Comparison of ENCODE assay signal across 8 mouse cellular contexts in genomic region chr10:52274001-52274909, GRCm38 (mm10). TPM values are rescaled to one million over a fixed set of nuclear protein-coding genes. Genes with fewer than 3 reads are reported as not detected.
DNase-seq lines count a peak whose midpoint lies in the region; ATAC-seq and TF ChIP-seq lines count a peak whose summit lies in the region.

No protein-coding gene starts in this region.

- no peak for TF ChIP-seq CTCF in liver, adult 2 months (IDR thresholded peaks at IDR 0.05; ENCODE audit: low read depth, low read length)

- H3K4me2 ChIP-seq in liver, embryonic 12.5 days = no peak overlapping the region
- no peak overlapping the region for H3K4me2 ChIP-seq in embryonic facial prominence, embryonic 14.5 days (ENCODE audit: low read depth, low read length)
- H3K4me2 ChIP-seq in midbrain, embryonic 14.5 days (ENCODE audit: low read length) = no peak overlapping the region
- H3K4me2 ChIP-seq in kidney, embryonic 14.5 days (replicated peaks; ENCODE audit: low read depth, low read length) = no peak overlapping the region

- H3K4me3 ChIP-seq in liver, adult 2 months (ENCODE audit: insufficient read depth, low read depth, low read length) = no peak overlapping the region
- H3K4me3 ChIP-seq in liver, embryonic 12.5 days = no peak overlapping the region
- no peak overlapping the region for H3K4me3 ChIP-seq in embryonic facial prominence, embryonic 14.5 days (ENCODE audit: low read depth, low read length)
- H3K4me3 ChIP-seq in midbrain, embryonic 14.5 days (replicated peaks; ENCODE audit: low read depth, low read length) = no peak overlapping the region
- H3K4me3 ChIP-seq in kidney, embryonic 14.5 days (ENCODE audit: low read length) = no peak overlapping the region

- H3K36me3 ChIP-seq in liver, adult 2 months (ENCODE audit: control insufficient read depth, insufficient read depth, low read length) = no peaks in the 10 kb centered on the region
- H3K36me3 ChIP-seq in liver, embryonic 12.5 days = no peaks in the 10 kb centered on the region
- H3K36me3 ChIP-seq in embryonic facial prominence, embryonic 14.5 days (ENCODE audit: control insufficient read depth, insufficient read depth, low read length) = no peaks in the 10 kb centered on the region
- no peaks in the 10 kb centered on the region for H3K36me3 ChIP-seq in midbrain, embryonic 14.5 days (ENCODE audit: control insufficient read depth, insufficient read depth, low read length)
- no peaks in the 10 kb centered on the region for H3K36me3 ChIP-seq in kidney, embryonic 14.5 days (ENCODE audit: control insufficient read depth, insufficient read depth, low read length)

- no peaks in the 10 kb centered on the region for H3K79me2 ChIP-seq in liver, adult 2 months (ENCODE audit: control insufficient read depth, insufficient read depth, low read length)

- peak overlapping the region; percentile 32; the same call in 1 of the 2 replicates for H3K27ac ChIP-seq in liver, adult 2 months (replicated peaks; ENCODE audit: insufficient read depth, low read depth, low read length)
- H3K27ac ChIP-seq in liver, embryonic 12.5 days = no peak overlapping the region
- no peak overlapping the region; the same call in 1 of the 2 replicates for H3K27ac ChIP-seq in embryonic facial prominence, embryonic 14.5 days (replicated peaks; ENCODE audit: low read depth, low read length)
- peak overlapping the region; percentile 49; the same call in 1 of the 2 replicates for H3K27ac ChIP-seq in midbrain, embryonic 14.5 days (replicated peaks; ENCODE audit: low read depth, low read length)
- no peak overlapping the region for H3K27ac ChIP-seq in kidney, embryonic 14.5 days (ENCODE audit: low read depth, low read length)

- H3K4me1 ChIP-seq in liver, adult 2 months (ENCODE audit: control insufficient read depth, insufficient read depth, low read length) = peaks cover 6% of the 10 kb centered on the region; the same call in 1 of the 2 replicates
- H3K4me1 ChIP-seq in liver, embryonic 12.5 days = peaks cover 34% of the 10 kb centered on the region
- H3K4me1 ChIP-seq in embryonic facial prominence, embryonic 14.5 days (ENCODE audit: control insufficient read depth, insufficient read depth, low read length) = peaks cover 8% of the 10 kb centered on the region; the same call in 1 of the 2 replicates
- peaks cover 8% of the 10 kb centered on the region for H3K4me1 ChIP-seq in midbrain, embryonic 14.5 days (ENCODE audit: control insufficient read depth, insufficient read depth, low read length)
- H3K4me1 ChIP-seq in kidney, embryonic 14.5 days (ENCODE audit: control insufficient read depth, insufficient read depth, low read length) = no peaks in the 10 kb centered on the region

- WGBS in liver, adult 2 months = 75% methylated on average over 8 of the region's 8 CpGs
- WGBS in liver, embryonic 12.5 days (ENCODE audit: insufficient replicate concordance) = 57% methylated on average over 8 of the region's 8 CpGs
- 34% methylated on average over 8 of the region's 8 CpGs for WGBS in embryonic facial prominence, embryonic 14.5 days
- 6% methylated on average over 8 of the region's 8 CpGs for WGBS in midbrain, embryonic 14.5 days
- 54% methylated on average over 8 of the region's 8 CpGs for WGBS in kidney, embryonic 14.5 days

- no peak overlapping the region for H3K9ac ChIP-seq in liver, adult 2 months (ENCODE audit: low read depth, low read length)
- H3K9ac ChIP-seq in liver, embryonic 12.5 days = no peak overlapping the region
- no peak overlapping the region for H3K9ac ChIP-seq in embryonic facial prominence, embryonic 14.5 days (ENCODE audit: low read depth, low read length)
- H3K9ac ChIP-seq in midbrain, embryonic 14.5 days (replicated peaks; ENCODE audit: low read length) = no peak overlapping the region
- no peak overlapping the region for H3K9ac ChIP-seq in kidney, embryonic 14.5 days (ENCODE audit: low read depth, low read length)

- TF ChIP-seq POLR2A in liver, adult 2 months (IDR thresholded peaks at IDR 0.05; ENCODE audit: extremely low read depth, insufficient read depth, low read length) = no peak

- H3K9me3 ChIP-seq in liver, embryonic 12.5 days (replicated peaks) = no peaks in the 10 kb centered on the region
- no peaks in the 10 kb centered on the region for H3K9me3 ChIP-seq in embryonic facial prominence, embryonic 14.5 days (ENCODE audit: control insufficient read depth, low read length)
- no peaks in the 10 kb centered on the region for H3K9me3 ChIP-seq in midbrain, embryonic 14.5 days (ENCODE audit: control insufficient read depth, low read length)
- H3K9me3 ChIP-seq in kidney, embryonic 14.5 days (ENCODE audit: control insufficient read depth, low read length) = no peaks in the 10 kb centered on the region

- H3K27me3 ChIP-seq in liver, adult 2 months (ENCODE audit: control insufficient read depth, insufficient read depth, low read length) = no peaks in the 10 kb centered on the region
- no peaks in the 10 kb centered on the region for H3K27me3 ChIP-seq in liver, embryonic 12.5 days (replicated peaks)
- no peaks in the 10 kb centered on the region for H3K27me3 ChIP-seq in embryonic facial prominence, embryonic 14.5 days (replicated peaks; ENCODE audit: control insufficient read depth, insufficient read depth, low read length)
- no peaks in the 10 kb centered on the region for H3K27me3 ChIP-seq in midbrain, embryonic 14.5 days (ENCODE audit: control insufficient read depth, insufficient read depth, low read length)
- H3K27me3 ChIP-seq in kidney, embryonic 14.5 days (ENCODE audit: control insufficient read depth, insufficient read depth, low read length) = no peaks in the 10 kb centered on the region

- peak; percentile 23 for DNase-seq in embryo, embryonic 10 days (ENCODE audit: low spot score)
- no peak for DNase-seq in embryo, embryonic 9.5 days (ENCODE audit: extremely low spot score)
- DNase-seq in liver, adult 2 months (ENCODE audit: extremely low read depth, low read depth, low spot score) = no peak
- DNase-seq in embryonic facial prominence, embryonic 14.5 days (ENCODE audit: low spot score) = peak; percentile 41
- DNase-seq in midbrain, embryonic 14.5 days = peak; percentile 64
- no peak for DNase-seq in adrenal gland, postnatal 4 days (ENCODE audit: low spot score in 2 of 2)

- no peak for ATAC-seq in liver, embryonic 12.5 days
- ATAC-seq in embryonic facial prominence, embryonic 14.5 days (ENCODE audit: low read depth) = peak; percentile 55; the same call in 1 of the 2 replicates
- peak; percentile 34; the same call in 1 of the 2 replicates for ATAC-seq in midbrain, embryonic 14.5 days (ENCODE audit: low FRiP score, low TSS enrichment)
- ATAC-seq in kidney, embryonic 14.5 days (ENCODE audit: low FRiP score, low TSS enrichment) = no peak

RNA-seq across cellular contexts. Expression of gene Dcbld1, which starts 40.8 kb away (rescaled TPM):
- 3.1 and 3.5 TPM in 2 replicates for total RNA-seq in liver, adult 2 months (2014; rRNA removed)
- polyA plus RNA-seq in liver, adult 2 months (2012; rRNA removed) = 2.0 and 2.3 TPM in 2 replicates
- polyA plus RNA-seq in liver, embryonic 12.5 days (2016; fragmentation: Nextera tagmentation; extraction: Ambion mirVana) = 7.5 and 8.7 TPM in 2 replicates
- polyA plus RNA-seq in embryonic facial prominence, embryonic 14.5 days (2014; fragmentation: Nextera tagmentation; extraction: Ambion mirVana) = 12.8 and 13.6 TPM in 2 replicates
- 13.2 and 15.8 TPM in 2 replicates for polyA plus RNA-seq in midbrain, embryonic 14.5 days (2014; fragmentation: Nextera tagmentation; extraction: Ambion mirVana)
- total RNA-seq in adrenal gland, postnatal 4 days (2021) = 10 to 100 TPM in 1 of 2 experiments, 1 to 10 TPM in 1; 8.8 to 10.6 TPM
- polyA plus RNA-seq in kidney, embryonic 14.5 days (2014; fragmentation: Nextera tagmentation; extraction: Ambion mirVana) = 18.9 and 26.5 TPM in 2 replicates

Comparison
In these comparisons a context has a peak if more than half of its experiments do, and no peak if none do; other contexts are left out.
1. DNase-seq: peak in embryo, embryonic 10 days (single experiment), embryonic facial prominence, embryonic 14.5 days (single experiment) and midbrain, embryonic 14.5 days (single experiment); none in embryo, embryonic 9.5 days (single experiment), liver, adult 2 months (single experiment) and adrenal gland, postnatal 4 days (0 of 2).
2. H3K27ac ChIP-seq: peak in liver, adult 2 months (single experiment) and midbrain, embryonic 14.5 days (single experiment); none in liver, embryonic 12.5 days (single experiment), embryonic facial prominence, embryonic 14.5 days (single experiment) and kidney, embryonic 14.5 days (single experiment).
3. ATAC-seq: peak in embryonic facial prominence, embryonic 14.5 days (single experiment) and midbrain, embryonic 14.5 days (single experiment); none in liver, embryonic 12.5 days (single experiment) and kidney, embryonic 14.5 days (single experiment).